In genomic region chr5:47781608-47782007, GRCm38 (mm10) we compare ENCODE assay signal across 23 mouse cellular contexts.
DNase-seq lines count a peak whose midpoint lies in the region; ATAC-seq and TF ChIP-seq lines count a peak whose summit lies in the region.
"Had no signal": no experiment of that assay in that cellular context is flagged by ENCODE, and none has a peak within 500 bp of the region (broad histone marks: within the 10 kb centered on the region; RNA-seq: fewer than 3 reads in every experiment).

No protein-coding gene starts in this region.

- DNase-seq in 3T3-L1 (ENCODE audit: low read depth, low spot score) = peak; percentile 20
- DNase-seq in liver, embryonic 11.5 days (ENCODE audit: low spot score) = no peak
- DNase-seq in liver, embryonic 13.5 days = no peak
- no peak for DNase-seq in frontal cortex, adult 2 months (ENCODE audit: extremely low spot score in 1 of 2, low spot score in 1 of 2)
- DNase-seq in right cerebral cortex, adult 2 months (ENCODE audit: low spot score in 2 of 2) = no peak
- no peak for DNase-seq in kidney, adult 2 months
- DNase-seq: adrenal gland, adult 2 months; adrenal gland, postnatal 10 days; adrenal gland, postnatal 25 days; cerebellum, adult 11 months; cerebellum, adult 18-20 months; cerebellum, adult 8-10 months; cerebellum, adult 9-11 months; cerebellum, postnatal 14 days; cerebellum, postnatal 36 days; embryo, embryonic 11 days had no signal

- no peak overlapping the region for H3K4me2 ChIP-seq in liver, embryonic 11.5 days
- H3K4me2 ChIP-seq in liver, embryonic 13.5 days = no peak overlapping the region
- H3K4me2 ChIP-seq: embryonic facial prominence, embryonic 13.5 days; embryonic facial prominence, embryonic 15.5 days; forebrain, embryonic 12.5 days had no signal

- H3K9me3 ChIP-seq in liver, embryonic 11.5 days (ENCODE audit: control insufficient read depth, low read length) = no peaks in the 10 kb centered on the region
- no peaks in the 10 kb centered on the region for H3K9me3 ChIP-seq in liver, embryonic 13.5 days (replicated peaks)
- H3K9me3 ChIP-seq: embryonic facial prominence, embryonic 13.5 days; embryonic facial prominence, embryonic 15.5 days; forebrain, embryonic 10.5 days; forebrain, embryonic 12.5 days had no signal

- no peaks in the 10 kb centered on the region for H3K4me1 ChIP-seq in liver, embryonic 11.5 days (replicated peaks; ENCODE audit: control insufficient read depth, insufficient read depth, low read length)
- peaks cover 5% of the 10 kb centered on the region for H3K4me1 ChIP-seq in liver, embryonic 13.5 days (replicated peaks)
- H3K4me1 ChIP-seq in kidney, adult 2 months (ENCODE audit: control insufficient read depth, insufficient read depth, low read length) = no peaks in the 10 kb centered on the region
- H3K4me1 ChIP-seq: embryonic facial prominence, embryonic 13.5 days; embryonic facial prominence, embryonic 15.5 days; forebrain, embryonic 10.5 days; forebrain, embryonic 12.5 days had no signal

- no peaks in the 10 kb centered on the region for H3K36me3 ChIP-seq in liver, embryonic 11.5 days (ENCODE audit: control insufficient read depth, insufficient read depth, low read length)
- no peaks in the 10 kb centered on the region for H3K36me3 ChIP-seq in liver, embryonic 13.5 days
- H3K36me3 ChIP-seq in kidney, adult 2 months (ENCODE audit: control insufficient read depth, insufficient read depth, low read length) = no peaks in the 10 kb centered on the region
- H3K36me3 ChIP-seq: embryonic facial prominence, embryonic 13.5 days; embryonic facial prominence, embryonic 15.5 days; forebrain, embryonic 10.5 days; forebrain, embryonic 12.5 days had no signal

- no peak overlapping the region for H3K9ac ChIP-seq in liver, embryonic 11.5 days (ENCODE audit: low read depth, low read length)
- H3K9ac ChIP-seq in liver, embryonic 13.5 days = no peak overlapping the region
- H3K9ac ChIP-seq: embryonic facial prominence, embryonic 13.5 days; embryonic facial prominence, embryonic 15.5 days; forebrain, embryonic 12.5 days had no signal

- no peaks in the 10 kb centered on the region for H3K27me3 ChIP-seq in liver, embryonic 11.5 days (replicated peaks; ENCODE audit: control insufficient read depth, insufficient read depth, low read length)
- H3K27me3 ChIP-seq in liver, embryonic 13.5 days = no peaks in the 10 kb centered on the region
- H3K27me3 ChIP-seq in kidney, adult 2 months (replicated peaks; ENCODE audit: control insufficient read depth, insufficient read depth, low read length) = no peaks in the 10 kb centered on the region
- H3K27me3 ChIP-seq: embryonic facial prominence, embryonic 13.5 days; embryonic facial prominence, embryonic 15.5 days; forebrain, embryonic 12.5 days had no signal

- no peak overlapping the region for H3K4me3 ChIP-seq in liver, embryonic 11.5 days (ENCODE audit: low read depth, low read length)
- no peak overlapping the region for H3K4me3 ChIP-seq in liver, embryonic 13.5 days (replicated peaks)
- no peak overlapping the region for H3K4me3 ChIP-seq in kidney, adult 2 months (ENCODE audit: insufficient read depth, low read depth, low read length)
- H3K4me3 ChIP-seq: embryonic facial prominence, embryonic 13.5 days; embryonic facial prominence, embryonic 15.5 days; erythroblast, embryonic 14.5 days; forebrain, embryonic 10.5 days; forebrain, embryonic 12.5 days had no signal

- H3K27ac ChIP-seq in liver, embryonic 11.5 days (ENCODE audit: low read depth, low read length) = no peak overlapping the region
- H3K27ac ChIP-seq in liver, embryonic 13.5 days = no peak overlapping the region
- H3K27ac ChIP-seq in kidney, adult 2 months (ENCODE audit: insufficient read depth, low read depth, low read length) = no peak overlapping the region
- H3K27ac ChIP-seq: embryonic facial prominence, embryonic 13.5 days; embryonic facial prominence, embryonic 15.5 days; forebrain, embryonic 10.5 days; forebrain, embryonic 12.5 days had no signal

- TF ChIP-seq POLR2A in kidney, adult 2 months (IDR thresholded peaks at IDR 0.05; ENCODE audit: low read depth, low read length) = no peak

- TF ChIP-seq CTCF in kidney, adult 2 months (conservative IDR thresholded peaks at IDR 0.05; ENCODE audit: insufficient read depth, insufficient read length, low read depth, low read length) = no peak

- peak; percentile 47; the same call in 1 of the 2 replicates for ATAC-seq in liver, embryonic 11.5 days (replicated peaks; ENCODE audit: low FRiP score)
- peak; percentile 65; the same call in 1 of the 2 replicates for ATAC-seq in liver, embryonic 13.5 days (ENCODE audit: low read depth)
- ATAC-seq: forebrain, embryonic 14.5 days; forebrain, embryonic 16.5 days had no signal

- 70% methylated on average over 5 of the region's 5 CpGs for WGBS in liver, embryonic 11.5 days
- WGBS in liver, embryonic 13.5 days (ENCODE audit: insufficient replicate concordance) = 37% methylated on average over 5 of the region's 5 CpGs
- whole genome bisulfite sequencing in kidney, adult 2 months = 70% methylated on average over 5 of the region's 5 CpGs
